In genomic region chr17:63095017-63095416, GRCm38 (mm10) we compare ENCODE assay signal across 24 mouse cellular contexts.
"Had no signal": no experiment of that assay in that cellular context is flagged by ENCODE, and none has a peak within 500 bp of the region (broad histone marks: within the 10 kb centered on the region; RNA-seq: fewer than 3 reads in every experiment).

No protein-coding gene starts in this region.

- DNase-seq: gastrocnemius, adult 2 months; gastrocnemius, postnatal 10 days; gastrocnemius, postnatal 25 days; heart, adult 18-20 months; heart, postnatal 10 days; heart, postnatal 4 days; kidney, adult 18-20 months; kidney, adult 8-10 months; kidney, postnatal 10 days; kidney, postnatal 25 days; kidney, postnatal 4 days had no signal

- ATAC-seq: forebrain, embryonic 16.5 days; inflammation-experienced regulatory T-cells, adult 6 months; intestine, embryonic 15.5 days; intestine, postnatal 0 days had no signal

- H3K4me1 ChIP-seq: hindbrain, embryonic 10.5 days; hindbrain, embryonic 12.5 days; hindbrain, embryonic 15.5 days; intestine, embryonic 15.5 days; limb, embryonic 10.5 days; limb, embryonic 12.5 days had no signal

- H3K9ac ChIP-seq: heart, embryonic 12.5 days; hindbrain, embryonic 12.5 days; hindbrain, embryonic 15.5 days; intestine, embryonic 15.5 days; limb, embryonic 12.5 days had no signal

- H3K4me2 ChIP-seq: heart, embryonic 12.5 days; hindbrain, embryonic 12.5 days; hindbrain, embryonic 15.5 days; intestine, embryonic 15.5 days; limb, embryonic 12.5 days had no signal

- H3K9me3 ChIP-seq: heart, embryonic 10.5 days; heart, embryonic 12.5 days; hindbrain, embryonic 12.5 days; hindbrain, embryonic 15.5 days; intestine, embryonic 15.5 days; limb, embryonic 10.5 days; limb, embryonic 12.5 days had no signal

- H3K27ac ChIP-seq: gastrocnemius, adult 2 months; heart, embryonic 10.5 days; hindbrain, embryonic 10.5 days; hindbrain, embryonic 12.5 days; hindbrain, embryonic 15.5 days; intestine, embryonic 15.5 days; layer of hippocampus, adult 2 months; left cerebral cortex, adult 2 months; limb, embryonic 10.5 days; limb, embryonic 12.5 days had no signal

- H3K27me3 ChIP-seq: heart, embryonic 12.5 days; hindbrain, embryonic 12.5 days; hindbrain, embryonic 15.5 days; intestine, embryonic 15.5 days; limb, embryonic 12.5 days had no signal

- H3K4me3 ChIP-seq: gastrocnemius, adult 2 months; heart, embryonic 10.5 days; heart, embryonic 12.5 days; hindbrain, embryonic 10.5 days; hindbrain, embryonic 12.5 days; hindbrain, embryonic 15.5 days; intestine, embryonic 15.5 days; layer of hippocampus, adult 2 months; left cerebral cortex, adult 2 months; limb, embryonic 10.5 days; limb, embryonic 12.5 days had no signal

- H3K36me3 ChIP-seq: heart, embryonic 10.5 days; heart, embryonic 12.5 days; hindbrain, embryonic 10.5 days; hindbrain, embryonic 12.5 days; hindbrain, embryonic 15.5 days; intestine, embryonic 15.5 days; limb, embryonic 10.5 days had no signal
